Mouse (Mus musculus) stomach, postnatal 0 days (tissue): Measurements from ENCODE around the gene Nfib.

Source experiments
- CTCF ChIP-seq: IDR thresholded peaks from 2 replicates; pipeline ENCODE4 v1.5.1; 2016; ENCODE audit warnings: antibody characterized with exemption, low read depth, mild to moderate bottlenecking, moderate library complexity
- EP300 ChIP-seq: optimal IDR thresholded peaks from 2 replicates; pipeline ENCODE3; 2016; ENCODE audit warnings: antibody characterized with exemption

DNA sequence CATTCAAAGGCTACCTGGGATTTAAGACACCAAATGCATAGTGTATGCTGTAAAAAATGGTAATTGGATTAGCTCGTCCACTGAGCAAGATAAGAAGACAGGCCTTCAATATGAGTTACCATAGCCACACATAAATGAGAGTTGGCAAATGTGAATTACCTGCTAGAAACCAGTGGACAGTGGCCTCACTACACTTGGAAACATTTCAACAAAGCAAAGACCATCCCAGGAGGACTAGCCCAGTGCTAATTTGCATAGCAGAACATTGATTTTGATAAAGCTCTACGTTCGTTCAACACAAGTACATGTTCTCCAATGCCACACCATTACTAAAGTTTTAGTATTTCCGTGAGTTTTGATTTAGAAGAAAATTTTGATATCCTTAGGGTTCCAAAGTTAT is 98.3 kb downstream of the Nfib start:
- no peak for TF ChIP-seq CTCF
- TF ChIP-seq EP300, result no peak
